Mouse (Mus musculus): ENCODE measurements around the gene 4933412E24Rik. TPM values are rescaled to one million over a fixed set of nuclear protein-coding genes. Genes with fewer than 3 reads are reported as not detected.

Gene 4933412E24Rik
- total RNA-seq (2015; ENCODE audit: low replicate concordance): not detected in 2 replicates
- total RNA-seq (2017; ENCODE audit: low replicate concordance): not detected in 2 replicates

DNA sequence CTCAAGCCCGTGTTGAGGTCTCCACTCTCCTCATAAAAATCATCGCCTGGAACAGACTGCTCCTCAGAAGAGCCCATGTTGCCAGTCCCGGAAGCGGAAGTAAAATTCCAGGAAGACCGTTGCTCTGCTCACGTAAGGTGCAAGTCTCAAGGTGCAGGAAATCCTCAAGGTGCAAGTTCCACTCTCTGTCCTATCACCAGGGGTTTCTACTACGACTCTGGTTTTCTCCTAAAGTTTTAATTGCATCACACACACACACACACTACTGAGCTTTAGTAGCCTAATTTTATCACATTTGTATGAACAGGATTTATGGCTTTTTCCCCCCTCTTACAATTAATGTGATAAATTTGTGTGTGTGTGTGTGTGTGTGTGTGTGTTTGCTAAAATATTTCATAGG is at the start of gene 4933412E24Rik:
TSS of gene 4933412E24Rik (minus strand) at position 101 of the 400 bp plus-strand sequence.
- no peak for ATAC-seq (replicated peaks; ENCODE audit: low FRiP score, poor library complexity, severe bottlenecking)

GRCm38 (mm10) chr15:60030728-60031127 is 14.3 kb upstream of the 4933412E24Rik start:
- no peak for ATAC-seq (replicated peaks; ENCODE audit: low FRiP score, poor library complexity, severe bottlenecking)

- ATAC-seq (replicated peaks; ENCODE audit: low FRiP score, poor library complexity, severe bottlenecking): no peak
Observed at GRCm38 (mm10) chr15:60021256-60021655, 4.8 kb upstream of the 4933412E24Rik start.

DNA sequence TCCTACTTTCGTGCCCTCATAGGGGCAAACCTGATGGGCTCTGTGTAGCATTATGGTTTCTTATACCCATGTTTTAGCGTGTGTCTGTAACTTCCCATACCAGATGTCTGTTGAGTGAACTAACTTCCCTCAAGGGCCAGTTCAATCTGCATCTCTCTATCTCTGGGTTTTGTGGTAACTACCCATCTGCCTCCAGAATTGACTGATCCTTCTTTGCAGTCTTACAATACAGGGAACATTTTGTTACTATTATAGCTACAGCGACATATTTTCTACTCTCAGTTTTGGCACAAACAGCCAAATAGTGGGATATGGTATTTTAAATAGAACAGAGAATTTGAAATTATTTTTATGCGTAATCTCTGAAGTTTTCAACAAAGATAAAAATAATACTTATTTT is 6.2 kb downstream of the 4933412E24Rik start:
- ATAC-seq (replicated peaks; ENCODE audit: low FRiP score, poor library complexity, severe bottlenecking): no peak

DNA sequence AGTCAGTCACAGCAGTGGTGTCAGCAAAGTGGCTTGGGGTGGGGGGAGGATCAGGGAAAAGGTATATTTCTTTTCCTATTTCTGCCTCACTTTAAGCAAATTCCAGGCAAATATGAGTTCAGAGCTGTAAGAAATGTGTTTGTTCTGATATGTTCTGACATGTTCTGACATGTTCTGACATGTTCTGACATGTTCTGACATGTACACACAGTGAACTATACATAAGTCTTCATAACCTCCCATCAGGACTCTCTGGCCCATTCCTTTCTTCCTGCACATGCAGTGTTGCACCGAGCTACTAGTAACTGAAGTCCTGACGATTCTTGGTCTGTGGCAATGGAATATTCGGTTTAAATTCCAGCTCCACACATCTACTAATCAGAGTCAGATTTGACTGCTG is 6.8 kb downstream of the 4933412E24Rik start:
- no peak for ATAC-seq (replicated peaks; ENCODE audit: low FRiP score, poor library complexity, severe bottlenecking)

GRCm38 (mm10) chr15:59983777-59984176 is 32.6 kb downstream of the 4933412E24Rik start:
- ATAC-seq (replicated peaks; ENCODE audit: low FRiP score, poor library complexity, severe bottlenecking): no peak

DNA sequence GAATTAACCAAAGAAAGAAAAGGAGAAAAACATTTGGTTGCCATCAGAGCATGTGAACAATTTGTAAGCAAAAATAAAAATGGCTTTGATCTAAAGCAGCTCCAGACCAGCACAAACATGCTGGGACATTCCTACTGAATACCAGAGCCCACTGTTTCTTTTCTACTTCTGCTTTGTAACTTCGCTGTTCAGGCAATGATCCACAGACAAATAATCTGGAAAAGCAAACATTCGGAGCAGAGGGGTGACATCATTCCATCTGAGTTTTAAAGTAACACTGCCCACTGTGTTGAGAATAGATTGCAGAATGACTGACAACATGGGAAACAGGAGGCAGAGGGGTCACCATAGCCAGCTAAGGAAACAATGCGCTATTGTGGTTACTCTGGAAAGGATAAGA is 41.1 kb downstream of the 4933412E24Rik start:
- ATAC-seq (replicated peaks; ENCODE audit: low FRiP score, poor library complexity, severe bottlenecking): no peak

GRCm38 (mm10) chr15:59974584-59974983 is 41.8 kb downstream of the 4933412E24Rik start:
- no peak for ATAC-seq (replicated peaks; ENCODE audit: low FRiP score, poor library complexity, severe bottlenecking)

DNA sequence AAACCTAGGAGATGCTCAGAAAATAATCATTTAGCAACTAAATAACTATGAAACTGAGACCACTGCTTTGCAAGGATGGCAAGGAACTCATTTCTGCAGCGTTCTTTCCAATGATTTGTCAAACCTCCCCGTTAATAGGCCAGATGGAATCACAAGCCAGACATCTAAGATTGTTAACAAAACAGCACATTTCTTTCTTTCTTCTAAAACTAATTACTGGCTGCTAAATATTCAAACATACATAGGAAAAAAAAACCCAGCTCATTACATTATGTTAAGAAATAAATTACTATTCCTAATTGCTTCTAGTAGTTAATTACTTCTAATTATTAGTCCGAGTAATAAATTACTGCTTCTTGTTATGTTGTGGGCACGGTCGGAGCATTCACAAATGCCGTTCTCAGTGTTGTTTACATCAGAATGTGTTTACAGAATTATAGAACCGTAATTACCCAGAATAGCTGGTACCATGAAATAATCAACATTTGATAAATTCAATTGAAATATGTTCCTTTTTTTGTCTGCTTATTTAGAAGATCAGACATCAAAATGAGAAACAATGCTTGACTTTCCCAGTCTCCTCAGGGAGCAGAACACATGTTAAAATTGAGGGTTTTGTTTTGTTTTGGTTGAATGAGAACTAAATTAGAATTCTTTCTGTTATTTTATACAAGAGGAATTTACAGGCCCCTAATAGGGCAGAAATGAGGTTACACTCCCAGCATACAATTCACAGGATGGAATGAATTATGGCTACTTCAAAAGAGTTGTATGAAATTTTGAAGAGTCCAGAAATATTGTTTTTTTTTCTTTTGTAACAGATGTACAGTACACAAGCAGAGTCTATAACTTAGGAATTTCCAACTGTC is 42.5 kb downstream of the 4933412E24Rik start:
- no peak for ATAC-seq (replicated peaks; ENCODE audit: low FRiP score, poor library complexity, severe bottlenecking)
